Mouse (Mus musculus) stomach, embryonic 15.5 days (tissue): ENCODE results near the gene Ppil4. TPM values are rescaled to one million over a fixed set of nuclear protein-coding genes. Genes with fewer than 3 reads are reported as not detected.
"Not testable (repeated sequence)": the region's sequence is repeated elsewhere in the genome, so short reads cannot be mapped to it uniquely, and the experiment has no call there.

Source experiments
- ATAC-seq: fragments of 200-750 bp; cut with Nextera tagmentation; 2 replicates; pipeline ENCODE4 v1.8.0; 2017; ENCODE audit warnings: low read depth, moderate number of reproducible peaks, moderate TSS enrichment; ENCODE audit not compliant: insufficient read depth, low FRiP score
- H3K27ac ChIP-seq: fragments of 300-500 bp; sonication (generic); 2 replicates; pipeline ENCODE4 v1.5.1; 2015; ENCODE audit warnings: mild to moderate bottlenecking, inconsistent platforms
- H3K27me3 ChIP-seq: fragments of 300-500 bp; sonication (generic); replicated peaks from 2 replicates; pipeline ENCODE4 v1.6.1; 2015; ENCODE audit warnings: inconsistent platforms
- H3K36me3 ChIP-seq: fragments of 300-500 bp; sonication (generic); 2 replicates; pipeline ENCODE4 v1.6.1; 2015; ENCODE audit warnings: inconsistent platforms
- H3K4me1 ChIP-seq: fragments of 300-500 bp; sonication (generic); 2 replicates; pipeline ENCODE4 v1.6.1; 2015; ENCODE audit warnings: inconsistent platforms
- H3K4me2 ChIP-seq: fragments of 300-500 bp; sonication (generic); 2 replicates; pipeline ENCODE4 v1.6.1; 2015; ENCODE audit warnings: mild to moderate bottlenecking, inconsistent platforms
- H3K4me3 ChIP-seq: fragments of 300-500 bp; sonication (generic); replicated peaks from 2 replicates; pipeline ENCODE4 v1.5.1; 2015; ENCODE audit warnings: inconsistent platforms
- H3K9ac ChIP-seq: fragments of 300-500 bp; sonication (generic); 2 replicates; pipeline ENCODE4 v1.6.1; 2015; ENCODE audit warnings: inconsistent platforms
- H3K9me3 ChIP-seq: fragments of 300-500 bp; sonication (generic); 2 replicates; pipeline ENCODE4 v1.6.1; 2016; ENCODE audit warnings: inconsistent platforms
- WGBS: fragments of 180-500 bp; shearing (Covaris S2); methylation state at CpG from one replicate; pipeline ENCODE4 v1.1.7; 2015; 5-methylcytosine and 5-hydroxymethylcytosine counted together
- polyA plus RNA-seq: library from polyadenylated mRNA; unstranded; fragments of >200 nt; fragmentation: Nextera tagmentation; extraction: Ambion mirVana; gene quantifications from 2 replicates; pipeline ENCODE4 v1.2.1, GENCODE M21; 2015

Ppil4 gene
- polyA plus RNA-seq: 37.7 and 37.9 TPM in 2 replicates

DNA sequence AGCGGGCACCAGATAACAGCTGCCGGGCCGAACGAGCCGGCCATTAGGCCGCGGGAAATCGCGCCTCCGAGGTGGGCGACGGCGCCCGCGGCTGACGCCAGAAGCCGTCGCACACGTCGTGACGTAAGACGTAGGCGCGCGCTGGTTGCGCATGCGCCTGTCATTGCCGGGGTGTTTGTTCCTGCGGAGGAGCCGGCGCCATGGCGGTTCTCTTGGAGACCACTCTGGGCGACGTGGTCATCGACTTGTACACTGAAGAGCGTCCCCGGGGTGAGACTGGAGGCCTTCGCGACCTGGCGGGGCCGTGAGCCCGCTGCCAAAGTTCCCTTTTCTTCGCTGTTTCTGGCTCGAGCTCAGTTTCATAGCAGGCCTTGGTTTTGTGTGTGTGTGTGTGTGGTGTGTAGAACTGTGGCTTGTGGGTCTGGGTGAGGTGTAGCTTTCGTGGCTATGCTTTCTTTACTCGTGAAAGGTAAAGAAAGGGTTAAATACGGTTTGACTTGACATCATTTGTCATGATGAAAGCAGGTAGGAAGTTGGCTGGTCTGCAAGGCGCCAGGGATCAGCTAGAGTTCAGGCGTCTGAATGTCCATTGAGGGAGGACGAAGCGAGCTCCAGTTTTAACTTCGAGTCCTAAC is at the start of gene Ppil4, which contains the start of gene Ginm1:
Gene Ppil4 (plus strand): TSS at position 141 of the 635 bp plus-strand sequence.
Gene Ginm1 (minus strand): TSS at position 74 of the 635 bp plus-strand sequence.
- H3K9ac ChIP-seq: peak within 1 kb of the TSS; percentile 75
- under 1% methylated on average over 52 of the region's 52 CpGs for WGBS
- ATAC-seq: peak; percentile 93

DNA sequence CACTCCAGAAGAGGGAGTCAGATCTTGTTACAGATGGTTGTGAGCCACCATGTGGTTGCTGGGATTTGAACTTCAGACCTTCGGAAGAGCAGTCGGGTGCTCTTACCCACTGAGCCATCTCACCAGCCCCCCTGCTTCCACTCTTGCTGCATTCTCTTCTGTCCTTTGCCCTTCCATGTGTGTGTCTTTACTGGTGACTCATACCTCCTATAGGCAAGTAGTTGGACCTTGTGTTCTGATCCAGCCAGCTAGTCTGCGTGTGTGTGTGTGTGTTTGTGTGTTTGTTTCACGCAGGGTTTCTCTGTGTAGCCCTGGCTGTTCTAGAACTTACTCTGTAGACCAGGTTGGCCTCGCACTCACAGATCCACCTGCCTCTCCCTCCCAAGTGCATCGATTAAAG is 47.2 kb upstream of the Ppil4 start:
- ATAC-seq, H3K4me2 ChIP-seq, H3K4me3 ChIP-seq, H3K9ac ChIP-seq, H3K27ac ChIP-seq, H3K4me1 ChIP-seq, H3K27me3 ChIP-seq, H3K9me3 ChIP-seq: not testable (repeated sequence)
- WGBS: 92% methylated on average over 6 of the region's 6 CpGs
- peaks cover 33% of the 10 kb centered on the region for H3K36me3 ChIP-seq

More for the DNA sequence above, at the start of gene Ppil4, which contains the start of gene Ginm1:
- Histone ChIP-seq H3K4me3 (peak within 1 kb of the TSS; percentile 83), H3K27ac (peak within 1 kb of the TSS; percentile 68; the same call in 1 of the 2 replicates), H3K27me3 (no peaks in the 10 kb centered on the region), H3K4me1 (peaks cover 11% of the 10 kb centered on the region), H3K4me2 (peak within 1 kb of the TSS; percentile 77), H3K36me3 (peaks cover 24% of the 10 kb centered on the region; the same call in 1 of the 2 replicates), H3K9me3 (no peaks in the 10 kb centered on the region)

DNA sequence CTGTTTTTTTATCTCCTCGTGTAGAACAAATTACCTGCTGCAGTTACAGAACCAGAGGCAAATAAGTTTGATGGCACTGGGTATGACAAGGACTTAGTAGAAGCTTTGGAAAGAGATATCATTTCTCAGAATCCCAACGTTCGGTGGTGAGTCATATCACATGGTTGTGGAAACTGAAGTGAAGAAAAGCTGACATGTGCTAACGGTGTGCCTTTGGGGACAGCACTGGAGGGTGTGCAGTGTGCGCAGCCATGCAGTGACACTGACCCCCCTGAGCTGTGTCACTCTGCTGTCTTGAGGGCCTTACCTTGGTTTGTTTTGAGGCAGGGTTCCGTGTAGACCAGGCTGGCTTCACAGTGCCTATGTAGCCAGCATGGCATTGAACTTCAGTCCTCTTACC is 43.9 kb upstream of the Ppil4 start:
- no peak overlapping the region for H3K4me3 ChIP-seq
- H3K27ac ChIP-seq: no peak overlapping the region
- H3K27me3 ChIP-seq: no peaks in the 10 kb centered on the region
- no peak for ATAC-seq
- 88% methylated on average over 6 of the region's 6 CpGs for WGBS
- peaks cover 35% of the 10 kb centered on the region for H3K36me3 ChIP-seq
- no peak overlapping the region for H3K4me2 ChIP-seq
- H3K9me3 ChIP-seq: no peaks in the 10 kb centered on the region
- no peaks in the 10 kb centered on the region for H3K4me1 ChIP-seq
- H3K9ac ChIP-seq: no peak overlapping the region

DNA sequence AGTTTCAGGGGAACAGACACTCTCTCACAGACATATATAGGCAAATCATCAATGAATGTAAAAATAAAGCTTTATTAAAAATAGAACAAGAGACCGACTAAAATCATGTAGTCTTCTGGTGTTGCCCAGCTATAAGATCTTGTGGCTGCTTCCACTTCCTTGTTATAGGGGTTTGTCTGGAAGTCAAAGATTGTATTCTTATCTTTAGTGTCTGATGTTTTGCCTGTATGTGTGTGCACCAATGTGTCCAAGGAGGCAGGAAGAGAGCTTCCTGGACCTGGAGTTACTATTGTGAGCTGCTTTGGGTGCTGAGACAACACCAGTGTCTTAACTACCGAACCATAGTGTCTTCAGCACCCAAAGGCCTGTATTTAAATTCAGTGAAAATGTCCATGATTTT is 35.1 kb upstream of the Ppil4 start:
- Histone ChIP-seq H3K9ac (no peak overlapping the region), H3K36me3 (peaks cover 38% of the 10 kb centered on the region)

DNA sequence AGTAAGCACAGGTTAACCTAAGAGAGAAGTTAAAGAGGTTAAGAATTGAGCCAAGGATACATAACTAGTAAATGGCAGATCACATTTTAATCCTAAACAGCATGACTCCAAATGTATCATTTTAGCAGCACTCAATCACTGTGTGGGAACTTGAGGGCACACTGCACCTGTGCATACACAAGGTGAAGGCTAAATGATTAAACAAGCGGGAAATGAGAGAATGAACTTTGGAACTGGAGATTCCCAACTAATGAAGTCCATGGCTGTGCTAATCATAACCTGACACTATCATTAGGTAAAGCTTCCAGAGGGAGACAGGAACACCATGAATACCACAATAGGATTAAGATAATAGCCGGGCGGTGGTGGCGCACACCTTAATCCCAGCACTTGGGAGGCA is 20.3 kb upstream of the Ppil4 start:
- WGBS: 89% methylated on average over 4 of the region's 4 CpGs
- peaks cover 23% of the 10 kb centered on the region for H3K36me3 ChIP-seq
- no peak for ATAC-seq

More for the DNA sequence above, 35.1 kb upstream of the Ppil4 start:
- Histone ChIP-seq H3K4me2 (no peak overlapping the region), H3K27me3 (no peaks in the 10 kb centered on the region), H3K4me1 (no peaks in the 10 kb centered on the region), H3K27ac (no peak overlapping the region), H3K9me3 (no peaks in the 10 kb centered on the region), H3K4me3 (no peak overlapping the region)
- 90% methylated on average over 2 of the region's 2 CpGs for WGBS
- no peak for ATAC-seq

DNA sequence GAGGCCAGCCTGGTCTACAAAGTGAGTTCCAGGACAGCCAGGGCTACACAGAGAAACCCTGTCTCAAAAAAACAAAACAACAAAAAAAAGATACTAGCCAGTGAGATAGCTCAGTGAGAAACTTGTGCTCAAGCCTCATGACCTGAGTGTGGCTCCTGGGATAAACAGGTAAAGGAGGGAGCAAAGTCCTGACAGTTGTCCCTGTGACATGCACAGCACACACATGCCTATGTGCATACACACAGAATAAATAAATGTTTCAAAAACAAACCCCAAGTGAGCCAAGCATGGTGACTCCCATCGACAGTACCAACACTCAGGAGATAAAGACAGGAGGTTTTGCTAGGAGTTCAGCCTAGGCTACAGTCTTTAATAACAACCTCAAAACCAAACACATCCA is 19.9 kb upstream of the Ppil4 start:
- no peak for ATAC-seq
- H3K36me3 ChIP-seq: peaks cover 23% of the 10 kb centered on the region
- 97% methylated on average over 1 of the region's 1 CpGs for WGBS

More for the DNA sequence above, 20.3 kb upstream of the Ppil4 start:
- no peaks in the 10 kb centered on the region for H3K9me3 ChIP-seq
- H3K27me3 ChIP-seq: no peaks in the 10 kb centered on the region
- no peak overlapping the region for H3K4me3 ChIP-seq
- H3K9ac ChIP-seq: no peak overlapping the region
- H3K4me1 ChIP-seq: no peaks in the 10 kb centered on the region
- H3K27ac ChIP-seq: no peak overlapping the region
- H3K4me2 ChIP-seq: no peak overlapping the region

DNA sequence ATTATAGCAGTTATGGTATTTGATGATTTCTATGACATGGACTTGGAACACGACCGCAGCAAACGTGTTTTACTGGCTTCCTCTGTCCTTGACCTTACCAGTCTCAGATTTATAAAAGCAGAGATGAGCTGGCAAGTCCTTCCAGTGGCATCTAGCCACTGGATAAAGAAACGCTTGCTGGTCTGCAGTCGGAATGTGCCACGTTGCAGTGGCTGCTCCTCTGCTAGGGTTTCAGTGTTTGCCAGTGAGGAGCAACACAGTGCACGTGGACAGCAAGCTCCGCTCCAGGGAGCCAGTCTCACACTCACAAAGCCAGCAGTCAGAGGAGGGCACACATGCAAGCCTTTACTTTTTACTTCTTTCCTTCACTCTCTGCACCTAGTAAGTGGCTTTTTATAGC is 17.3 kb upstream of the Ppil4 start:
- H3K4me2 ChIP-seq: no peak overlapping the region
- ATAC-seq: no peak
- no peaks in the 10 kb centered on the region for H3K4me1 ChIP-seq
- no peak overlapping the region for H3K27ac ChIP-seq
- H3K27me3 ChIP-seq: no peaks in the 10 kb centered on the region
- WGBS: 88% methylated on average over 8 of the region's 8 CpGs
- no peak overlapping the region for H3K4me3 ChIP-seq
- no peak overlapping the region for H3K9ac ChIP-seq
- H3K36me3 ChIP-seq: peaks cover 20% of the 10 kb centered on the region
- H3K9me3 ChIP-seq: no peaks in the 10 kb centered on the region

More for the DNA sequence above, 19.9 kb upstream of the Ppil4 start:
- no peaks in the 10 kb centered on the region for H3K27me3 ChIP-seq
- H3K4me3 ChIP-seq: no peak overlapping the region
- no peaks in the 10 kb centered on the region for H3K9me3 ChIP-seq
- no peak overlapping the region for H3K9ac ChIP-seq
- H3K4me2 ChIP-seq: no peak overlapping the region
- no peak overlapping the region for H3K27ac ChIP-seq
- no peaks in the 10 kb centered on the region for H3K4me1 ChIP-seq

DNA sequence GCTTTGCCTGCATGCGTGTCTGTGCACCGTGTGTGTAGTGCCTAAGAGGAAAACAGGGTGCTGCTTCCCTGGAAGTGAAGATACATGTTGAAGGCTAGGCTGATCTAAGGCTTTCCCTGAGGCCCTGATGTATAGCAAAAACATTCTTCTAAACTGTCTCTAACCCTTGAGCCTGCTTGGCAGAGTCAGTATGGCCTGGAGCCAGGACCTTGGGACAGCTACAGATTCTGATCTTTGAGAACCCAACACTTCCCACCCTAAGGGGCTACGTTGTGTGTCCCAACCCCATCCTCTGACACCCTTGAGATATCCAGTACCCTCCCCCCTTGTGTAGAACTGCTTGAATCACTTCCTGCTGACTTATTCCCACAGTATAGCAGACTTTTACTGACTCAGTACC is 14.3 kb upstream of the Ppil4 start:
- Histone ChIP-seq H3K9ac (no peak overlapping the region), H3K4me1 (no peaks in the 10 kb centered on the region), H3K36me3 (peaks cover 4% of the 10 kb centered on the region; the same call in 1 of the 2 replicates), H3K27me3 (no peaks in the 10 kb centered on the region), H3K4me2 (no peak overlapping the region), H3K9me3 (no peaks in the 10 kb centered on the region), H3K4me3 (no peak overlapping the region), H3K27ac (no peak overlapping the region)
- ATAC-seq: no peak
- WGBS: 88% methylated on average over 3 of the region's 3 CpGs

DNA sequence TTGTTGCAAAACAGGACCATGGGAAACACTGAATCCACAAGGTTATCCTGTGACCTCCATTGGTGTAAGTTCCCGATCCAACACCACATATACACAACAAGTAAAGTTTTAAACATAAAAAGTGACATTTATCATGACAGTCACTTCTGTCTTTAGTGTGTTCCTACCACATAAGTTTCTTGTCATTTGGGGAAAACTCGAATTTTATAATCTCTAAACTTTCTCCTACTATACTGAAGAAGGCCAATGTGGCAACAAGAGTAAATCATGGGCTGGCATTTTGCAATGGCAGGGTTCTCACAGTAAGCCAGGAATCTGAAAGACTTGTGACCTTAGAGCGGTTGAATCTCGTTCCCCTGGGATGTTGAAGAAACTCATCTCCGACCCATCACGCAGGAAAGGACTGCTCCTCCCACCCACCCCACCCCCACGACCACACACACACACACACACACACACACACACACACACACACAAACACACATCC is 12.9 kb upstream of the Ppil4 start:
- no peaks in the 10 kb centered on the region for H3K9me3 ChIP-seq
- WGBS: 13% methylated on average over 7 of the region's 7 CpGs
- no peak overlapping the region for H3K27ac ChIP-seq
- H3K36me3 ChIP-seq: 0 out of 2 replicates have a peak, but pooled peaks cover 3% of the 10 kb centered on the region
- H3K9ac ChIP-seq: peak overlapping the region; percentile 66; the same call in 1 of the 2 replicates
- H3K4me1 ChIP-seq: no peaks in the 10 kb centered on the region
- H3K4me3 ChIP-seq: peak overlapping the region; percentile 99
- no peaks in the 10 kb centered on the region for H3K27me3 ChIP-seq
- peak overlapping the region; percentile 78 for H3K4me2 ChIP-seq
- ATAC-seq: no peak

DNA sequence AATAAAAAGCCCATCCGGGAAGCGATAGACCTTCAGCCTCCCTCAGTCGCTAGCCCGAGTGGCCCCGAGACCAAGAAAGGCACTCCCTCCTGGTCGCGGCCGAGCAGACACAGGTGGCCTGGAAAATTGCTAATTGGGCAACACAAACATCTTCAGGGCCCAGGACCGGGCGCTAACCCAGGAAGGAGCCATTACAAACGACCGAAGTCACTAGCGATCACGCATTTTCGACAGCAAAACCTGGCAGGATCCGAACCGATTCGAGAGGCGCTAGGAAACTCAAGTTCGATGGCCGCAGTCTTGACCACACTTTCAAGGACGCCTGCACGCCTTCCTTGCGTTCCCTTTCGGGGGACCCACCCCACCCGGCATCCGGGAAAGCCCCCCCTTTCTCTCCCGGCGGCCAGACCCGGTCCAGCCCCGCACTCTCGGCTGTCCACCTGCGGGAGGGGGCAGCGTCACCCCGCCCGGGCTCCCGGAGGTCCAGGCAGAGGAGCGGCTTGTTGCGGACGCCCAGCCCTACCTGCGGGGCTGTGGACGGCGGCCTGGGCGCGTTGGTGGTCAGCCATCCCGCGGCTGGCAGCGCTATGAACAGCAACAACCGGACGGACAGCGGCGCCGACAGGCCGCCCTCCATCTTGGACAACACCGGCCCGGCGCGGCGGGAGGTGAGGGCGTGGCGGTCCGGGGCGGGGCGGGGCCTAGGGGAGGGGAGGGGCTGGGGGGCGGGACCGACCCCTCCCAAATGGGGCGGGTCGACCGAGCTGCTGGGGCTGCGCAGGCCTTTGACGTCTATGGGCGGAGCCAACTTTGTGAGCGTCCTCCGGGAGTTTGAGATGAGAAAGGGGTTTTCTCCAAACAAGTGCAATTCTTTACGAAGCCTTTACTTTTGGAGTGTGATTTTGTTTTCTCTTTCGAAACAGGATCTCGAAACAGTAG is 12.2 kb upstream of the Ppil4 start:
- Histone ChIP-seq H3K9ac (peak overlapping the region; percentile 66), H3K4me3 (peak overlapping the region; percentile 99), H3K4me2 (peak overlapping the region; percentile 78), H3K27me3 (no peaks in the 10 kb centered on the region), H3K4me1 (no peaks in the 10 kb centered on the region), H3K27ac (peak overlapping the region; percentile 60), H3K9me3 (no peaks in the 10 kb centered on the region), H3K36me3 (no peaks in the 10 kb centered on the region)
- peak; percentile 92 for ATAC-seq
- under 1% methylated on average over 56 of the region's 77 CpGs for WGBS

DNA sequence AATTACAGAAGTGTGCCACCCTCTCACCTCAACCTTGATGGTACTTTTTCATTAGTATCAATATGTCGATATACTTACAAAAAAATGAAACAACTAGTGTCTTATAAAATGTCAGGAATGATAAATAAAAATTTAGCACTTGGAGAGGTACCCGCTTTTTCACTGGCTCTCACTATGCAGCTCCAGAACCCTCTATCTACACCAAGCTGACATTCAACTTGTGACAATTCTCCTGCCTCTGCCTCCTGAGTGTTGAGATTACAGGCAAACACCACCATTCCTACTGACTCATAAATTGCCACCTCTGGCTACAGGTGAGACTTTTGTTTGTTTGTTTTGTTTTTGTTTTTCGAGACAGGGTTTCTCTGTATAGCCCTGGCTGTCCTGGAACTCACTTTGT is 11.5 kb upstream of the Ppil4 start:
- peak overlapping the region; percentile 99 for H3K4me3 ChIP-seq
- no peak overlapping the region for H3K9ac ChIP-seq
- no peaks in the 10 kb centered on the region for H3K36me3 ChIP-seq
- no peaks in the 10 kb centered on the region for H3K4me1 ChIP-seq
- peak overlapping the region; percentile 78 for H3K4me2 ChIP-seq
- no peak for ATAC-seq
- no peaks in the 10 kb centered on the region for H3K9me3 ChIP-seq
- peak overlapping the region; percentile 8; the same call in 1 of the 2 replicates for H3K27ac ChIP-seq
- WGBS: 55% methylated on average over 3 of the region's 3 CpGs
- H3K27me3 ChIP-seq: no peaks in the 10 kb centered on the region
